Mouse (Mus musculus) right cerebral cortex, postnatal 14 days (tissue): Measurements from ENCODE around the gene Zswim1.
"Not testable (repeated sequence)": the region's sequence is repeated elsewhere in the genome, so short reads cannot be mapped to it uniquely, and the experiment has no call there.

ENCODE experiments used
- DNase-seq: peaks from one replicate; pipeline ENCODE4 v3.0.0; 2022

Zswim1 gene

GRCm38 (mm10) chr2:164868491-164868890, 46.0 kb downstream of the Zswim1 start:
- DNase-seq = no peak

GRCm38 (mm10) chr2:164871602-164872303, 49.3 kb downstream of the Zswim1 start:
- no peak for DNase-seq

- DNase-seq = no peak
Measured at GRCm38 (mm10) chr2:164873621-164874020, 51.1 kb downstream of the Zswim1 start.

- DNase-seq = no peak
Measured at GRCm38 (mm10) chr2:164874239-164874769, 51.8 kb downstream of the Zswim1 start.

- DNase-seq = not testable (repeated sequence)
Measured at GRCm38 (mm10) chr2:164875648-164876047, 53.2 kb downstream of the Zswim1 start.
